Mouse (Mus musculus) CD4-positive, CD25-positive, alpha-beta regulatory T cell, adult 4 months (primary cell): ENCODE results near the gene 1700023F06Rik. TPM values are rescaled to one million over a fixed set of nuclear protein-coding genes. Genes with fewer than 3 reads are reported as not detected.

ENCODE experiments used
- ATAC-seq: one replicate; pipeline ENCODE4 v1.8.0; 2017
- polyA plus RNA-seq, 2 experiments: library from polyadenylated mRNA; unstranded; fragments of 100-300 nt; shearing (Covaris generic); gene quantifications; one replicate each; pipeline ENCODE4 v1.2.1; 2017

Gene 1700023F06Rik
- polyA plus RNA-seq, 2 experiments from 2014 or later: not detected

- ATAC-seq: no peak
These were observed 13.1 kb upstream of the 1700023F06Rik start for GRCm38 (mm10) chr11:103221437-103221836.

GRCm38 (mm10) chr11:103219995-103220394, 11.6 kb upstream of the 1700023F06Rik start:
- no peak for ATAC-seq

- ATAC-seq: no peak
These were observed 10.9 kb upstream of the 1700023F06Rik start for GRCm38 (mm10) chr11:103219259-103219658.

GRCm38 (mm10) chr11:103218517-103218901, 10.2 kb upstream of the 1700023F06Rik start:
- no peak for ATAC-seq

- peak; percentile 93 for ATAC-seq
These were observed 9.6 kb upstream of the 1700023F06Rik start, which contains the start of gene Spata32 for GRCm38 (mm10) chr11:103217790-103218516. Gene Spata32, minus strand, starts transcription at chr11:103218432.

- no peak for ATAC-seq
These were observed 7.0 kb upstream of the 1700023F06Rik start for GRCm38 (mm10) chr11:103215355-103215754.

- no peak for ATAC-seq
These were observed 5.4 kb upstream of the 1700023F06Rik start for GRCm38 (mm10) chr11:103213712-103214111.

- ATAC-seq: no peak
These were observed 1.9 kb upstream of the 1700023F06Rik start for GRCm38 (mm10) chr11:103210291-103210690.

GRCm38 (mm10) chr11:103206203-103206602, 2.2 kb downstream of the 1700023F06Rik start:
- ATAC-seq: no peak

GRCm38 (mm10) chr11:103202376-103202775, 6.0 kb downstream of the 1700023F06Rik start:
- no peak for ATAC-seq

GRCm38 (mm10) chr11:103201664-103202063, 6.7 kb downstream of the 1700023F06Rik start:
- ATAC-seq: no peak

GRCm38 (mm10) chr11:103198911-103199803, 9.2 kb downstream of the 1700023F06Rik start:
- ATAC-seq: no peak

- ATAC-seq: no peak
These were observed 10.0 kb downstream of the 1700023F06Rik start for GRCm38 (mm10) chr11:103198339-103198738.

- no peak for ATAC-seq
These were observed 11.0 kb downstream of the 1700023F06Rik start for GRCm38 (mm10) chr11:103197340-103197739.

- ATAC-seq: no peak
These were observed 12.7 kb downstream of the 1700023F06Rik start for GRCm38 (mm10) chr11:103195656-103196055.

- ATAC-seq: no peak
These were observed 13.1 kb downstream of the 1700023F06Rik start for GRCm38 (mm10) chr11:103195236-103195635.

- no peak for ATAC-seq
These were observed 14.6 kb downstream of the 1700023F06Rik start for GRCm38 (mm10) chr11:103193825-103194168.

- no peak for ATAC-seq
These were observed 15.2 kb downstream of the 1700023F06Rik start for GRCm38 (mm10) chr11:103192956-103193824.

- ATAC-seq: no peak
These were observed 16.0 kb downstream of the 1700023F06Rik start for GRCm38 (mm10) chr11:103192230-103192955.

GRCm38 (mm10) chr11:103184891-103185290, 23.5 kb downstream of the 1700023F06Rik start:
- peak; percentile 62 for ATAC-seq

GRCm38 (mm10) chr11:103181911-103182310, 26.4 kb downstream of the 1700023F06Rik start:
- ATAC-seq: no peak

- no peak for ATAC-seq
These were observed 27.0 kb downstream of the 1700023F06Rik start for GRCm38 (mm10) chr11:103181349-103181748.
